Mouse (Mus musculus): ENCODE data around the gene Abcc1.

GRCm38 (mm10) chr16:14465016-14465415 lies 103.7 kb downstream of the Abcc1 start:
- TF ChIP-seq CTCF (conservative IDR thresholded peaks at IDR 0.05; ENCODE audit: low read length) = no peak
- no peak for TF ChIP-seq NANOG (IDR thresholded peaks at IDR 0.05; ENCODE audit: borderline replicate concordance, low read length)
